Mouse (Mus musculus) brain, embryonic 14.5 days (tissue): Measurements from ENCODE around the gene Clptm1.

Experiments used
- CTCF ChIP-seq: fragments of 200-500 bp; IDR thresholded peaks from 2 replicates; pipeline ENCODE4 v1.5.1; 2012; ENCODE audit warnings: inconsistent platforms, mild to moderate bottlenecking, moderate library complexity, borderline replicate concordance; ENCODE audit not compliant: insufficient read depth, insufficient read length; ENCODE audit errors: extremely low read depth
- POLR2A ChIP-seq: fragments of 200-500 bp; IDR thresholded peaks from 2 replicates; pipeline ENCODE4 v1.6.1; 2012; ENCODE audit warnings: mild to moderate bottlenecking, inconsistent platforms, borderline replicate concordance; ENCODE audit not compliant: poor library complexity, insufficient read depth, insufficient read length, severe bottlenecking; ENCODE audit errors: extremely low read depth

GRCm38 (mm10) chr7:19676662-19677061 lies 11.8 kb upstream of the Clptm1 start:
- TF ChIP-seq CTCF (no peak), POLR2A (no peak)
